Mouse (Mus musculus) thymus, postnatal 14 days (tissue): Measurements from ENCODE around the gene Casp7.
"Not testable (repeated sequence)": the region's sequence is repeated elsewhere in the genome, so short reads cannot be mapped to it uniquely, and the experiment has no call there.

ENCODE experiments used
- DNase-seq: peaks from one replicate; pipeline ENCODE4 v3.0.0; 2021

Gene Casp7

GRCm38 (mm10) chr19:56386095-56386494 is 10.8 kb upstream of the Casp7 start:
- no peak for DNase-seq

GRCm38 (mm10) chr19:56387726-56388302 is 9.1 kb upstream of the Casp7 start:
- no peak for DNase-seq

GRCm38 (mm10) chr19:56389176-56389575 is 7.8 kb upstream of the Casp7 start:
- DNase-seq, result no peak

GRCm38 (mm10) chr19:56389879-56390278 is 7.0 kb upstream of the Casp7 start, which contains the start of gene Nrap:
Gene Nrap, minus strand, starts transcription at chr19:56390037.
- DNase-seq, result no peak

- DNase-seq, result peak; percentile 55
Observed at GRCm38 (mm10) chr19:56391307-56392046, 5.5 kb upstream of the Casp7 start.

- DNase-seq, result no peak
Observed at GRCm38 (mm10) chr19:56393311-56393866, 3.5 kb upstream of the Casp7 start.

GRCm38 (mm10) chr19:56395183-56395935 is 1.6 kb upstream of the Casp7 start:
- DNase-seq, result no peak

- peak; percentile 30 for DNase-seq
Observed at GRCm38 (mm10) chr19:56396227-56396626, 702 bp upstream of the Casp7 start.

DNA sequence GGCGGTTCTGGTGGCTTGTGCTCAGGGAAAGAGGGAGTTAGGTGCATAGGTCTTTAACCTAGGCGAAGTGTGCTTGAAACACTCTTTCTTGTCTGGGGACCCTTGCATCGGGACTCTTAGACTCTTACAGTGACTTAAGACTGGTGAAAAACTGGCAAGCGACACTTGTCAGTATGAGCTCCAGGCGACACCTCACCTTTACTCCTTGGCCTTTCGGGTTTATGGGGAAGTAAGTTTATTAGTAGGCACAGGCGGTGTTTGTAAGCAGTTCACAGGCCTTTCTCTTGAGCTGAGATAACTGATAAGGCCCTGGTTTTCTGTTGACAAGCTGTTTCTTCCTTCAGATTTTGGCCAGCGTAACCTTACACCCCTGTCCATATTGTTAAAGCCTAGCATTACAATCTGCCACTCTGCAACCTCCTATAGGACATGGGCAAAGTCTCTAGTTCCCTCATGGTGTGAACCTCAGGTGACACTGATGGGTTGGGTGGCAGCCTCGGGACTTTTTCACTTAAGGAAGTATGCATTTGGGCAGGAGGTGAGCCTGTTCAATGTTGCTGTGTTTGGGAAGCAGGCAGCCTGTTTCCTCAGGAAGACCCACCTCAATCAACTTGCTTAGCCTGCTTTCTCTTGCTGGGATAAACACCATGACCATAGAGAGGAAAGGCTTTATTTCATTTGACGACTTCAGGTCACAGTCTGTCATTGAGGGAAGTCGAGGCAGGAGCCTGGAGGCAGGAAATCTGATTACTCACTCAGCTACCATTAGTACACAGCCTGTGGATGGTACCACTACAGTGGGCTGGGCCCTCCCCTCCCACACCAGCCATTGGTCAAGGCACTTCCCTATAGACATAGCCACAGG is 966 bp downstream of the Casp7 start:
- no peak for DNase-seq

DNA sequence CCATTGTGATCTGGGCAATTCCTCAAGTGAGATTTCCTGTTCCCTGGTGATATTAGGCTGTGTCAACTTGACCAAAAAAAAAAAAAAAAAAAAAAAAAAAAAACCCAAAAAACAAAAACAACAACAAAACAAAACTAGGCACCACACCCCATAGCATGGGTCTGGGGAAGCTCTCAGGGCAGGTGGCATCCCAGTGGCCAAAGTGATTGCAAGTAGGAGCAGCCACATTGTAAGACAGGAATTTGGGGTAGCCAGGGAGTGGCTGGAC is 1.5 kb downstream of the Casp7 start:
- no peak for DNase-seq

GRCm38 (mm10) chr19:56400200-56400599 is 3.3 kb downstream of the Casp7 start:
- DNase-seq, result peak; percentile 81

GRCm38 (mm10) chr19:56401864-56402263 is 4.9 kb downstream of the Casp7 start:
- DNase-seq, result no peak

GRCm38 (mm10) chr19:56405824-56406223 is 8.9 kb downstream of the Casp7 start:
- no peak for DNase-seq

DNA sequence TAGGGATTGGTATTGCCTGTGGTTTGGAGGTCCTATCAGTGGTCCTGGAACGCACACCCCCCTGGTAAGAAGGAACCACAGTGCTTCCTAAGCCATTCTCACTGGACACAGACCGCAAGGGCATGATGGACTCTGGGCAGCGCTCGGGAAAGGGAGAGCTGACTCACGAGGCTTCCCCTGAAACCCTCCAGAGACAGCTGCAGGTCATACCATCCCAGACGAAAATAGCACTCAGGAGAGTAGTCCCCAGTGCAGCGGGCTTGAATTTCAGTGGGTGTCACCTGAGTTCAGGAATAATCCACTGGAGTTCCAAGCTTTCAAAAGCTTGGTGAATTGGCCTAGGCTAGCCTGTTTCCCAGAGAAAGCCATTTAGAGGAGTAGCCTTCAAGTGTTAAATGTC is 9.7 kb downstream of the Casp7 start:
- no peak for DNase-seq

DNA sequence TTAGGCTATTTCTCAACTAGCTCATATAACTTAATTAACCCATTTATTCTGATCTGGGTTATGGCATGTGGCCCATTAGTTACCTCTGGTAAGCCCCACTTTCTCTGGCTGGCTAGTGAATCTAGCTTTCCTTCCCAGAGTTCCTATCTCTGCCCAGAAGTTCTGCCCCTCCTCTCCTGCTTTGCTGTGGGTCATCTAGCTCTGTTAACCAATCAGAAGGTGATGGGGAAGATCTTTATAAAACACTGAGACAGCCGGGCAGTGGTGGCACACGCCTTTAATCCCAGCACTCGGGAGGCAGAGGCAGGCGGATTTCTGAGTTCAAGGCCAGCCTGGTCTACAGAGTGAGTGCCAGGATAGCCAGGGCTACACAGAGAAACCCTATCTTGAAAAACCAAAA is 13.0 kb downstream of the Casp7 start:
- not testable (repeated sequence) for DNase-seq

DNA sequence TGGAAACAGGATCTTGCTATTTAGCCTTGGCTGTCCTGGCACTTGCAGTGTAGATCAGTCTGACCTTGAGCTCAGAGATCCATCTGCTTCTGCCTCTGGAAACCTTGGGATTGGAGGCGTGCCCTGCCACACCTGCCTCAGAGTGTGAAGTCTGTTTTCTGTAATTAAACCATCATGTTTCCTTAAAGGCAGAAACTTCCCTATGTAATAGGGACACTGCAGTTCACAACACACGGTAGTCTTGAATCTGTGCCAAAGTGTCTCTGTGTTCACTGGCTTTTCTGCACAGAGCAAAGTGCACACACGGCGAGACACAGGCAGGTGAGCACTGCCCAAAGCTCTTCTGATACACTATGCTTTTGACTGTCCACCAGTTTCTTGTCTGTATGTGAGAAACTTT is 21.5 kb downstream of the Casp7 start:
- no peak for DNase-seq

- no peak for DNase-seq
Observed at GRCm38 (mm10) chr19:56419452-56419851, 22.5 kb downstream of the Casp7 start.

DNA sequence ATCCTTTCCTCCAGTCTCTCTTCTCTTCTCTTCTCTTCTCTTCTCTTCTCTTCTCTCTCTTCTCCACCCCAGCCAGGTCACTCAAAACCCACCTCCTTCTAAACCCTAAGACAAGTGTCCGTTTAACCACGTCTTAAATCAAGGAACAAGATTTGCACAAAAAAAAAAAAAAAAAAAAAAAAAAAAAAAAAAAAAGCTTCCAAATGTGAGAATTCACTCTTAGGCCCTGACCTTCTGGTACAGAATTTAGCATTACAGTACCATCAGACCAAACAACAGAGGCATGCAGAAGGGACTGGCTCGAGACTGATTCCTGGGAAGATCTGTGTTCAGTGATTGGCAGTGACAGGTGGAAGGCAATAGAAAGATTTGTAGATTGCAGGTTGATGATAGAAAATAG is 23.4 kb downstream of the Casp7 start:
- no peak for DNase-seq

GRCm38 (mm10) chr19:56422476-56423338 is 25.8 kb downstream of the Casp7 start:
- DNase-seq, result peak; percentile 70

DNA sequence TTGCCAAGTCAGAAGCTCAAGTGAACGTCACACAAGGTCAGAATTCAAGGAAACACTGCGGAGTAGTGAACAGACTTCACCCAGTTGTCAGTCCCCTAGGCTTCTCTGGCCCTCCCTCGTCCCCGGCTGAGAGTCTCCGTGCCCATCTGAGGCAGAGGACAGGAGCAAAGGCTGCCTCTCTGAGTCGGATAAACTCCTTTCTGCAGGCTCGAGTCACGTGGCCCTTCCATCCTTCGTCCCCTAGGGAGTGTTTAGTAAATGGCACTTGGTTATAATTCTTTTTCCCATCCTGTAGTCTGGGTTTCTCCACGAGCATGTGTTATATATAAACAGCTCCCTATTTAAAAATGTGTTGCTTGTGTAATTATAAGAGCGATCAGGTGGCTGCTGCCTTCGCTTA is 26.4 kb downstream of the Casp7 start:
- no peak for DNase-seq

GRCm38 (mm10) chr19:56424606-56425395 is 27.9 kb downstream of the Casp7 start:
- no peak for DNase-seq
